Mouse (Mus musculus) liver, embryonic 16.5 days (tissue): ENCODE results near the gene Atf4. TPM values are rescaled to one million over a fixed set of nuclear protein-coding genes. Genes with fewer than 3 reads are reported as not detected.

Experiments used
- ATAC-seq: fragments of 200-750 bp; cut with Nextera tagmentation; 2 replicates; pipeline ENCODE4 v1.8.0; 2017; ENCODE audit warnings: low read depth, mild to moderate bottlenecking, moderate number of reproducible peaks, moderate library complexity
- H3K27ac ChIP-seq: fragments of 300-500 bp; sonication (generic); 2 replicates; pipeline ENCODE4 v1.5.1; 2014; ENCODE audit warnings: mild to moderate bottlenecking, low read length
- H3K27me3 ChIP-seq: fragments of 300-500 bp; sonication (generic); 2 replicates; pipeline ENCODE4 v1.6.1; 2014; ENCODE audit warnings: low read depth, low read length, mixed read lengths; ENCODE audit not compliant: control insufficient read depth, insufficient read depth
- H3K36me3 ChIP-seq: fragments of 300-500 bp; sonication (generic); 2 replicates; pipeline ENCODE4 v1.6.1; 2014; ENCODE audit warnings: mild to moderate bottlenecking; ENCODE audit not compliant: control insufficient read depth, insufficient read depth
- H3K4me1 ChIP-seq: fragments of 300-500 bp; sonication (generic); 2 replicates; pipeline ENCODE4 v1.6.1; 2014; ENCODE audit warnings: low read depth, low read length, mixed read lengths; ENCODE audit not compliant: control insufficient read depth
- H3K4me2 ChIP-seq: fragments of 300-500 bp; sonication (generic); 2 replicates; pipeline ENCODE4 v1.6.1; 2014; ENCODE audit warnings: low read depth, low read length, mixed read lengths
- H3K4me3 ChIP-seq: fragments of 300-500 bp; sonication (generic); 2 replicates; pipeline ENCODE4 v1.5.1; 2014; ENCODE audit warnings: low read depth, mild to moderate bottlenecking, low read length
- H3K9ac ChIP-seq: fragments of 300-500 bp; sonication (generic); 2 replicates; pipeline ENCODE4 v1.6.1; 2014; ENCODE audit warnings: low read depth, low read length
- H3K9me3 ChIP-seq: fragments of 300-500 bp; sonication (generic); replicated peaks from 2 replicates; pipeline ENCODE4 v1.6.1; 2016; ENCODE audit warnings: low read length; ENCODE audit not compliant: control insufficient read depth
- WGBS: fragments of 180-500 bp; shearing (Covaris S2); extraction: QIAGEN DNeasy Blood & Tissue Kit; methylation state at CpG from one replicate; pipeline ENCODE4 v1.1.7; 2014; ENCODE audit not compliant: insufficient replicate concordance; 5-methylcytosine and 5-hydroxymethylcytosine counted together
- polyA plus RNA-seq: library from polyadenylated mRNA; unstranded; fragments of >200 nt; fragmentation: Nextera tagmentation; extraction: Ambion mirVana; gene quantifications from 2 replicates; pipeline ENCODE4 v1.2.1, GENCODE M21; 2015

Atf4 gene
- polyA plus RNA-seq, 1 experiment from 2014 or later, result 139 TPM

- Histone ChIP-seq H3K4me1 (peaks cover 3% of the 10 kb centered on the region; the same call in 1 of the 2 replicates), H3K4me3 (peak within 1 kb of the TSS; percentile 25; the same call in 1 of the 2 replicates), H3K9me3 (no peaks in the 10 kb centered on the region), H3K27ac (no peak within 1 kb of the TSS), H3K36me3 (no peaks in the 10 kb centered on the region), H3K27me3 (peaks cover 55% of the 10 kb centered on the region), H3K9ac (no peak within 1 kb of the TSS), H3K4me2 (peak within 1 kb of the TSS; percentile 25; the same call in 1 of the 2 replicates)
- no peak for ATAC-seq
- 3% methylated on average over 49 of the region's 50 CpGs for WGBS
Observed at GRCm38 (mm10) chr15:80286851-80287415, 31.9 kb downstream of the Atf4 start, which contains the start of gene Cacna1i. Cacna1i (plus strand) TSS chr15:80287238.

DNA sequence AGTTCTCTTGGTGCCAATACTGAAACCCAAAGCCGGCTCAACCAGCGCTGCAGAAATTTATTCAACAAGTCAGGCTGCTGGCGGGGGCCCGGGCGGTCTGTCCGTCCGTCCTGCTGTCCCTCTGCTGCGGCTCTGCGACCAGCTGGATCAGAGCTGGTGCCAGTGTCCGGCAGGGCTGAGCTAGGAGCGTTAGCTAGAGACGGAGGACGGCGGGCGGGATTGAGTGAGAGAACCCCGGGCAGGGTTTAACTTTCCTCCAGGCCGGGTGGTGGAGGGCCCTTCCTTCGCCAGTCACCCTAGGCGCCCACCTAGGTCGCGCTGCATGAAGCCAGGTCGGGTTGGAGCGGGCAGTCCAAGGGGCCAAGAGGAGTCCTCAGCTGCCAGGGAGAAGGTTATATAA, 33.1 kb downstream of the Atf4 start:
- Histone ChIP-seq H3K27ac (no peak overlapping the region), H3K9ac (no peak overlapping the region), H3K27me3 (peaks cover 55% of the 10 kb centered on the region), H3K4me1 (peaks cover 3% of the 10 kb centered on the region; the same call in 1 of the 2 replicates), H3K36me3 (no peaks in the 10 kb centered on the region), H3K4me2 (no peak overlapping the region), H3K4me3 (no peak overlapping the region), H3K9me3 (no peaks in the 10 kb centered on the region)
- WGBS, result 6% methylated on average over 23 of the region's 23 CpGs
- ATAC-seq, result no peak

DNA sequence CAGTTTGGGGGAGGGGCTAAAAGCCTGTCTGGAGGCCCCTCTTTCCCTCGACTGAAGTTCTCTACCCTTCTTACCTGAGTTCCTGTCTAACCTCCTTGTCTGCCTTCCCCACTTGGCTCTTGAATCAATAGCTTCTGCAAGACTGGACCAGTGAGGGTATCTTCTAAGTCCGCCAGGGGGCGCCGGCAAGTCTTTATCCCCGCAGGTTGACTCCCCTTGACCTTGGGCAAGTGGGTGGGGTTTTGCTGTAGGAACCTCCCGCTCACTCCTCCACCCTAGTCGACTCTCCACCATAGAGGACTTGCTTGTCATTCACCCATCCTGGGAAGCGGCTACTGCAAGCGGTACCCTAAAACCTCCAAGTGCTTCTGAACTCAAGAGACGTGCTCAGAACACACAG, 34.5 kb downstream of the Atf4 start:
- no peaks in the 10 kb centered on the region for H3K36me3 ChIP-seq
- ATAC-seq, result no peak
- 4% methylated on average over 10 of the region's 10 CpGs for WGBS
- H3K4me3 ChIP-seq, result no peak overlapping the region
- H3K27me3 ChIP-seq, result peaks cover 50% of the 10 kb centered on the region
- H3K9me3 ChIP-seq, result no peaks in the 10 kb centered on the region
- no peak overlapping the region for H3K4me2 ChIP-seq
- no peak overlapping the region for H3K27ac ChIP-seq
- H3K9ac ChIP-seq, result no peak overlapping the region
- peaks cover 3% of the 10 kb centered on the region; the same call in 1 of the 2 replicates for H3K4me1 ChIP-seq

GRCm38 (mm10) chr15:80297146-80297545, 42.2 kb downstream of the Atf4 start:
- H3K4me3 ChIP-seq, result no peak overlapping the region
- no peaks in the 10 kb centered on the region for H3K4me1 ChIP-seq
- no peaks in the 10 kb centered on the region for H3K9me3 ChIP-seq
- no peak for ATAC-seq
- no peak overlapping the region for H3K9ac ChIP-seq
- H3K27ac ChIP-seq, result no peak overlapping the region
- no peak overlapping the region for H3K4me2 ChIP-seq
- H3K36me3 ChIP-seq, result no peaks in the 10 kb centered on the region
- WGBS, result 80% methylated on average over 1 of the region's 1 CpGs
- H3K27me3 ChIP-seq, result no peaks in the 10 kb centered on the region

DNA sequence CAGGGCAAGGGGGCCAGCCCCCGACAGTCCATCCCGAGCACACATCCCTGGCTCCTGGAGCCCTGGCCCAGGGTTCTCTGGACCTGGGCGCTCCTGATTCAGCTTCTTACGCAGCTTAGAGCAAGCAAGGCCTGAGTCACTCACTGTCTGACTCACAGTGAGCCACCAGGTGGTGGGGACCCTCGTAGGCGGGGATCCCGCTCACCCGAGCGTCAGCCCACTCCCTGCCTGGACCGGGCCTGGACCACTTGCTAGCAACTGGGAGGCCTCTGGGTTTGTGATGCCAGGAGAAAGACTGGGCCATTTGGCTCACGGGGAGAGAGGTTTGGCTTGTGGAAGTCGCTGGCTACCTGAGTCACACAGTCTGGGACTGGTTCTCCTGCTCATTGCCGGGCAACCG, 48.8 kb downstream of the Atf4 start:
- Histone ChIP-seq H3K9ac (no peak overlapping the region), H3K4me3 (no peak overlapping the region), H3K9me3 (no peaks in the 10 kb centered on the region), H3K4me2 (no peak overlapping the region), H3K27ac (no peak overlapping the region), H3K4me1 (no peaks in the 10 kb centered on the region), H3K36me3 (no peaks in the 10 kb centered on the region), H3K27me3 (no peaks in the 10 kb centered on the region)
- 61% methylated on average over 14 of the region's 14 CpGs for WGBS
- no peak for ATAC-seq

GRCm38 (mm10) chr15:80304188-80304587, 49.2 kb downstream of the Atf4 start:
- Histone ChIP-seq H3K27ac (no peak overlapping the region), H3K4me3 (no peak overlapping the region), H3K4me2 (no peak overlapping the region), H3K4me1 (no peaks in the 10 kb centered on the region), H3K9ac (no peak overlapping the region), H3K27me3 (no peaks in the 10 kb centered on the region), H3K36me3 (no peaks in the 10 kb centered on the region), H3K9me3 (no peaks in the 10 kb centered on the region)
- ATAC-seq, result no peak
- WGBS, result 77% methylated on average over 12 of the region's 12 CpGs

DNA sequence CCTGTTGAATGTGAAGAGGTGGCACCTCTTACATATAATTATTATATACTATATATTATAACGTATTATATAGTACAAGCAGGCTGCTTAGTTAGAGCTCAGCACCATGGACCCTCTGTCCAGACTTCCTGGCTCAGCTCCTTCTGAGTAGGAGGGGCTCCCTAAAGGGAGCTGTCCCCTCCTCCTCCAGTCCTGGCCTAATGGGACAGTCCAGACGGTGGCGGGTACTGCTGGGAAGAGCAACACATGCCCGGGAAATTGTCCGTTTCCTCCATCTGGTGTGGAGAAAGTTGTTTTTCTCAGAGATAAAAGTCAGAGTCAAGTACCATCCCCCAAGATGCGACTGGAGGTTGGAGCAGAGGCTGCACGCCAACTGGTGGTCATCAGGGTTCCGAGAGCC, 51.2 kb downstream of the Atf4 start:
- H3K4me2 ChIP-seq, result no peak overlapping the region
- H3K9ac ChIP-seq, result no peak overlapping the region
- H3K36me3 ChIP-seq, result no peaks in the 10 kb centered on the region
- 26% methylated on average over 8 of the region's 8 CpGs for WGBS
- H3K4me3 ChIP-seq, result no peak overlapping the region
- no peak overlapping the region for H3K27ac ChIP-seq
- H3K27me3 ChIP-seq, result no peaks in the 10 kb centered on the region
- no peaks in the 10 kb centered on the region for H3K4me1 ChIP-seq
- no peak for ATAC-seq
- H3K9me3 ChIP-seq, result no peaks in the 10 kb centered on the region

Other genes starting within 250 kb of the Atf4 start
- 0.40 and 0.47 TPM in 2 replicates for gene Pdgfb, start 240.2 kb upstream of the Atf4 start, polyA plus RNA-seq
- gene Syngr1, start 163.8 kb upstream of the Atf4 start, polyA plus RNA-seq, result 11.3 and 12.7 TPM in 2 replicates
- gene Rpl3, start 163.3 kb upstream of the Atf4 start, polyA plus RNA-seq, result 481 and 545 TPM in 2 replicates
- 11.3 and 12.2 TPM in 2 replicates for gene Tab1, start 122.1 kb upstream of the Atf4 start, polyA plus RNA-seq
- gene Mgat3, start 81.5 kb upstream of the Atf4 start, polyA plus RNA-seq, result 0.36 and 0.55 TPM in 2 replicates
- gene Mief1, start 21.2 kb upstream of the Atf4 start, polyA plus RNA-seq, result 14.4 and 16.0 TPM in 2 replicates
- not detected in 2 replicates for gene AC140267.1, start 19.3 kb upstream of the Atf4 start, polyA plus RNA-seq
- gene Rps19bp1, start 9.1 kb downstream of the Atf4 start, polyA plus RNA-seq, result 21.2 and 24.9 TPM in 2 replicates
- not detected in 2 replicates for gene Cacna1i, start 32.1 kb downstream of the Atf4 start, polyA plus RNA-seq